Mouse (Mus musculus) frontal cortex, adult (tissue): Measurements from ENCODE around the gene Sh2d2a.
"Not testable (repeated sequence)": the region's sequence is repeated elsewhere in the genome, so short reads cannot be mapped to it uniquely, and the experiment has no call there.

Experiments used
- ATAC-seq: cut with Nextera tagmentation; 2 replicates; pipeline ENCODE4 v1.9.2; 2017; ENCODE audit warnings: mild to moderate bottlenecking, moderate library complexity, mixed read lengths; ENCODE audit not compliant: low TSS enrichment

Gene Sh2d2a

DNA sequence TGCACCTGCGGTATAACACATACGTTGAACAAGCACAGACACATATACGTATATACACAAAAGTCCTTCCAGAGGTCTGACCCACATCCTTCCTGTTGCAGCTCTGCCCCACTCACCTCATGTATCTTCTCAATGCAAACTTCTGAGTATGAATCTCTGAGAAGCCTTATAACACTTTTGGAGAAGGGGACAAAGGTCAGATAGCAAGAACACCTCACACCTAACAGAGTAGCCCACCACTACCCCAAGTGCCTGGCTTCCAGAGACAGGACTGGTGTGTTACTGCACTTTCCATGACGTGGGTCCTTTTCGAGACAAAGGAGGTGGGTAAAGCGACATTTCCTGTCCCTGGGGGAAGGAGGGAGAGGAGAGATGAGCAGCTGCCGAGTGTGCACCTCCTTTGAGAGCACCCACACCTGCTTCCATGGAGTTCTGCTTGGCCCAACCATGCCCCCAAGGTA is at the start of gene Sh2d2a:
Gene Sh2d2a, plus strand, starts transcription at position 106 of the 461 bp plus-strand sequence.
- ATAC-seq = no peak

DNA sequence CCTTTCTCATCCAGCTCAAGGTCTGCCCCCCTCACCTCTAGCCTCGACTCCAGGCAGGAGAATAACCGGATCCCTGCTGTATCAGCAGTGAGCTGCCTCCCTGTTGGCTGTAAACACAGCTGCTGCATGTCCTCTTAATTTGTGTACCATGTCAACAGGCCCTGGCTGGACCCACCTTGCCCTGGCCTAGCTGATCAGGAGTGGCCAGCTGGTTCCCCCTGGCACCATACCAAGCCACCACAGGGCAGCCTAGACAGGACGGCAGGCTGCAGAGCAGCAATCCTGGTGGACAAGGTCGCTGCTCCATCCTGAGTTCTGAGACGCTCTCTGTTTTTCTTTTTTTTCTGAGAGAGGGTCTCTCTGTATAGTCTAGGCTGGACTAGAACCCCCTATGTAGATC is 44.9 kb upstream of the Sh2d2a start:
- ATAC-seq = no peak

DNA sequence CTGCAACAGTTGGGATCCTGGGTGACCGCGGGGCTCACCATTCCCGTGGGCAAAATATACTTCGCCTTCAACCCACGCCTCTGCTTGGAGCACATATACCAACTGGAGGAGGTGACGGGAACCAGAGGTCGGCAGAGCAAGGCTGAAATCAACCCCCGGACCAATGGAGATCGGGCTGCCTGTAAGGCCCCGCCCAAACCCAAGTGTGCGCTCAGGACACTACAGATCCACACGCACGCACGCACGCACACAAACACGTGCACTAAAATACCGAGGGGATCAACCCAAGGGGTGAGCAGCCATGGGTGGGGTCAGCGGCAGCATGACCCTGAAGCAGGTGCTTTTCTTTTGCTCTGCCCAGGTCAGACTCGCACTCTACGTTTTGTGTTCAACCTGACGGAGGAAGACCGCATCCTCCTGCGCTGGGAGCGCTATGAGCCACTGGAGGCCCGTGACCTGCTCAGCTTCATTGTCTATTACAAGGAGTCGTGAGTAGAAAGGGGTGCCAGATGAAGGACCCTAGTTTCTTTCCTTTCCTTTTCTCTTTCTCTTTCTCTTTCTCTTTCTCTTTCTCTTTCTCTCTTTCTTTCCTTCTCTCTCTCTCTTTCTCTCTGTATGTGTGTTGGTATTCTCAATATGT is 42.4 kb upstream of the Sh2d2a start:
- no peak; the same call in 1 of the 2 replicates for ATAC-seq

DNA sequence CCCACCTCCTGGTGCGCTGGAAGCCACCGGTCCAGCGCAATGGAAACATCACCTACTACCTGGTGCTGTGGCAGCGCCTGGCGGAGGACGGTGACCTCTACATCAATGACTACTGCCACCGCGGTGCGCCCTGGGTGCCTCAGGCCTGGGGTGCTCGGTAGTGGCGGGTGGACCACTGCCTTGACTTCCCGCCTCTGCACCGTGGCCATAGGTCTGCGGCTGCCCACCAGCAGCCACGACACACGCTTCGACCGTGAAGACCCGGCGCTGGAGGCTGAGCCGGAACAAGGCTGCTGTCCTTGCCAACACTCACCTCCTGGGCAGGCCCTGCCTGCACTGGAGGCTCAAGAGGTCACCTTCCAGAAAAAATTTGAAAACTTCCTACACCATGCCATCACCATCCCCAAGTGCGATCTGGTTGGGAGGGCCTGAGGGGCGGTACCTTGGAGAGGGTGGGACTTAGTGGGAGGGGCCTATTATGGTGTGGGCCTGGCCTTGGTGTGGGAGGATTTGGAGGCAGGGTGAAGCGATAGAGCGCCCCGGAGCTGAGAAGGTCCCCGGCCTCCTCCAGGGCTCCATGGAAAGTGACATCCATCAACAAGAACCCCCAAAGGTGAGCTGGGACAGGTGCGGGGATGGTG is 37.1 kb upstream of the Sh2d2a start:
- ATAC-seq = no peak; the same call in 1 of the 2 replicates

DNA sequence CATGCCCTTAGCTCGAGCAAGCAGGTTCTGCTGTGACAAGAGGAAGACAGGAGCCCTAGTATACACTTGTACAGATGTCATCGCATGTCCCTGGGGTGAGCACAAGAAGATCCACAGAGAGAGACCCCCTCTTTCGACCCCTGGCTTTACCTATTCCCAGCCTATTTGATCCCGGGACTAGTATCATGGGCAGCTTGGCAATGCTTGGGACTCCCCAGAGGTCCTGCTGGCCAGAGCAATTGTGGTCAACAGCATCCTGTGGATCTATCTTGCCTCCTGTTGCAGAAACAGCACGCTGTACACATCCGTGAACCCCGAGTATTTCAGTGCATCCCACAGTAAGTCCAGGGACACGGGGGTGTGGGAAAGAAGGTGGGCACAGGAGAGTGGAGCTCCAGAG is 35.3 kb upstream of the Sh2d2a start:
- ATAC-seq = no peak

DNA sequence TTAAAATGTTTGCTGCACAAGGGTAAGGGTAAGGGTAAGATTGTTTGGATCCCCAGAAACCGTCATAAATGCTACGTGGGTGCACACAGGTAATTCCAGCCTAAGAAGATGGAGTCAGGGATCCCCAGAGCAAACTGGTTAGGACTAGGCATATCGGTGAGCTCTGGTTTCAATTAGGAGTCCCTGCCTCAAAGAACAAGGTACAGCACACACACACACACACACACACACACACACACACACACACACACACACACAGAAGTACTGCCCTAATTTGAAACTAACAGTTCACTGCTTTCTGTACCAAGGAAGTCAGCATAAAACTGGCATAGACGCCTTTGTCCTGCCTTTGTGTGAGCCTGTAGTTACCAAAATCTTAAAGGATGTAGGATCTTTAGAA is 34.1 kb upstream of the Sh2d2a start:
- no peak for ATAC-seq

DNA sequence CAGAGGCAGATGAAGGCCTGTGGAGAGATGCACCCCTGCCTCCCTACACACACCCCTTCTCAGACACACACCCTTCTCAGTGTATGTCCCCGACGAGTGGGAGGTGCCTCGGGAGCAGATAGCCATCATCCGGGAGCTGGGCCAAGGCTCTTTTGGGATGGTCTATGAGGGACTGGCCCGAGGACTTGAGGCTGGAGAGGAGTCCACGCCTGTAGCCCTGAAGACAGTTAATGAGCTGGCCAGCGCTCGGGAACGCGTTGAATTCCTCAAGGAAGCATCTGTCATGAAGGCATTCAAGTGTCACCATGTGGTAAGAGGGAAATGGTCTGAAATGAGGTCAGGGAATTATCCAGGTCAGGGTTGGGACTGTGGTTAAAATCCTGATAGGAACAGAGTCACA is 33.7 kb upstream of the Sh2d2a start:
- ATAC-seq = no peak

DNA sequence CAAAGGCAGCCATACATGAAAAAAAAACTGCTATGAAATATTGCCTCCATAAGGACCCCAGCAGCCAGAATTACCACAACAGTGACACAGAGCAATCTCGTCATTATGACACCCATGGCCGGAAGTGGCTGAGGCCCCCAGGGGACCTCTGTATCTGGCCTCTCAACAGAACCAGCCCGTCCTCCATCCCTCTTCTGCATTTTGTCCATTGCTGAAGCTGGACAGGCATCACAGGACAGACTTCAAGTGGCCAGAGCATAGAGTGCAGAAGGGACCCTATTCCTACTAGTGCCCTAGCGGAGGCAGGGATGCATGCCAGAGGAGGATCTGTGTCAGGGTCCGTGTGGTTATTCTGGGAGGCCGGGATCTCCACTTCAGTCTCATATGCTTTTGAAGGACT is 30.4 kb upstream of the Sh2d2a start:
- no peak for ATAC-seq

DNA sequence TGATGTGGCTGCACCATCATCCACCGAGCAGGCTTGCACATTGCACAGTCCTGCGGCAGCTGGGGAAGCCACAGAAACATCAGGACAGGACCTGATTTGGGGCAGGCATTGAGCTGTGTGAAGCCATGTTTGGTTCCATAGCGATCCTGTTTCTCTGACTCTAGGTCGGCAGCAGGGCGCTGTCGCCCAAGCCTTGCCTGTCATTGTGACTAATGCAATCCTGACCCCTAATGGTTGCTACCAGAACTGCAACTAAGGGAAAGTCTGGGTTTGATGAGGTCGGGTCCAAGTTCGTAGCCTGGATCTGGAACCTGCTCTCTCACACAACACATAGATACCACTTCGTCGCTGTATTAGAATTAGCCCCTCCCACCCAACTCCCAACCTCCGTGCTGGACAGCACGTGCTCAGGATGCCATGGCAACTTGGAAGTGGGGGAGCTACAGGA is 29.9 kb upstream of the Sh2d2a start:
- peak; percentile 84 for ATAC-seq

DNA sequence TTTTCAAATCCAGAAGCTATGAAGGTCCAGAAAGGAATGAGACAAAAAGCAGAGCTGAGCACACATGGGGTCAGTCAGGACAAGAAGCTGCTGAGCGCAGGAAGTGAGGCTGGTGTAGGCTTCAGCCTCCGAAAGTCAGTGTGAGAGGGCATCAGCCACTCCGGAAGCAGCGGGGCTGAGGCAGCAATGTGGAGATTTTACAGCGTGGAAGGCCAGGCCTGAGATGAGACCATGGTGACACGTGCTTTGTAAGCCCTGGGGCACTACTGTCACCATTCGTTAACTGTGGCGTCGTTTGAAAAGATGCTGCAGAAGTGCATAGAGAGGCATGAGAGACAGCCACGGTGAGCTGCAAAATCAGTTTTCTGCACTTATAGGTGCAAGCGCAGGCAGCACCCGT is 28.3 kb upstream of the Sh2d2a start:
- no peak for ATAC-seq

DNA sequence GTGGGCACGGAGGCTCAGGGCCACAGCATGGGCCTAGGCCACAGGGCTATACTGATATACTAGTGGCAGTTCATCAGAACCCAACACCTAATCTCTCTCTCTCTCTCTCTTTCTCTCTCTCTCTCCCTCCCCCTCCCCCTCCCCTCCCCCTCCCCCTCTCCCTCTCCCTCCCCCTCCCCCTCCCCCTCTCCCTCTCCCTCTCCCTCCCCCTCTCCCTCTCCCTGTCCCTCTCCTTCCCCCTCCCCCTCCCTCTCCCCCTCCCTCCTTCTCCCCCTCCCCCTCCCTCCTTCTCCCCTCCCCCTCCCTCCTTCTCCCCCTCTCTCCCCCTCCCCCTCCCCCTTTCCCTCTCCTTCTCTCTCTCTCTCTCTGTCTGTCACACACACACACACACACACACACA is 22.3 kb upstream of the Sh2d2a start, which contains the start of gene Pear1:
Gene Pear1, minus strand, starts transcription at position 101 of the 400 bp plus-strand sequence.
- not testable (repeated sequence) for ATAC-seq

DNA sequence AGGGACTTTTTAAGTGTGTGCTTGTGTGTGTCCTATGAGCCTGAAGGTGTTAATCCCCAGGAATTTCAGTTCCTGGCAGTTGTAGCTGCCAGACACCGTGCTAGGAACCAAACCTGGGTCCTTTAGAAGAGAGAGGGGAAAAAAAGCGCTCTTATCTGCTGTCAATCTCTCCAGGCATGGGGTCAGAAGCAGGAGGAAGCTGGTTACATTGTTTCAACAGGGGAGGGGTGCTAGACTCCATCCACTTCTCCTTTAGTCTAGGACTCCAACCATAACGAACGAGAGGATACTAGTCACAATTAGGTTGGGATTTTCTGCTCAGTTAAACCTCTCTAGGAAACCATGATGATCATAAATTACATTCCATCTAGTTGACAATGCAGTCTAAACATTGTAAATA is 18.1 kb upstream of the Sh2d2a start:
- ATAC-seq = no peak

DNA sequence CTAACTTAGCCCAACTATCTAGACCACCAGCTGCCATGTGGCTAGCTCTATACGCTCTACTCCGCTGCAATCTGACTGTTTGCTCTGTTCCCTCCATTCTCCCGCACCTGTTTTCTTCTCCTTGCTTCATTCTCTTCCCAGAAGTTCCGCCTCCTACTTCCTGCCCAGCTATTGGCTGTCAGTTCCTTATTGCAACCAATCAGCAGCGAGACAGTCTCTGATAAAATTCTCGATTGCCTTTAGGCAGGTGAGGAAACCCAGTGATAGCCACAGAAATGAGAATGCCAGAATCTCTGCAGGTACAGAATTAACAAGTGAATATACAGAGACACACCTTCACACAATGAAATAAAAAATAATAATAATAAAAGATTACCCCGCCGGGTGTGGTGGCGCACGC is 17.5 kb upstream of the Sh2d2a start:
- ATAC-seq = no peak

DNA sequence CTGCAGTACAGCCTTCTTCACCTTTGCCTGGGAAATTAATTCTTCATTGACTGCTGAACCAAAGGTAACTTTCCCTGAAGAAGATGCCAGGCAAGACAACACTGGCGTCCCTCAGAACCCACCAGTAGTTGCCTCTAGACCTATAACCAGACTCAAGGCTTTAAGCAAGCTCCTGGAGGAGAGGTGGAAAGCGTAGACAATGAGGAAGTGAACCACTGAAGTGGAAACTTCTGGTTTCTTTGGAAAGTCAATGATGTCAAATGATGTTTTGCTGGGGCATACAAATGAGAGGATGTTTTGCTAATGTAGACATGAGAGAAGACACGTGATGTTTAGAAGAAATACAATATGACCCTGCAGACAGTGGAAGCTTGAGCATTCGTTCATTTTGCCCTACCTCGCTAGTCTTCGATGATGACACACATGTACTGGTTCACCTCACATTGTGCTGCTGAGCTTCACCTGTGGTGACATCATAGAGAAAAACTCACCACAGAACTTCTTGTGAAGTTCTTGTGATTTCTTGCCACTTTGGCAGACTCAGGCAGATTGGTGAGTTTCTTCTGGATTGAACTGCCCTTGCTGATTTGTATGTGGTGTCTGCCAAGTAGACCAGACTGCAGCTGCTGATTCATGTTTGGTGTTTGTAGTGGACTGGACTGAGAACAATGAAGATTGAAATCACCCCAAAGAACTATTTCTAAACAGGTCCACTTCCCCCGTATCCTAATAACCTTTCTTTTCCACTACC is 14.3 kb upstream of the Sh2d2a start:
- no peak for ATAC-seq

DNA sequence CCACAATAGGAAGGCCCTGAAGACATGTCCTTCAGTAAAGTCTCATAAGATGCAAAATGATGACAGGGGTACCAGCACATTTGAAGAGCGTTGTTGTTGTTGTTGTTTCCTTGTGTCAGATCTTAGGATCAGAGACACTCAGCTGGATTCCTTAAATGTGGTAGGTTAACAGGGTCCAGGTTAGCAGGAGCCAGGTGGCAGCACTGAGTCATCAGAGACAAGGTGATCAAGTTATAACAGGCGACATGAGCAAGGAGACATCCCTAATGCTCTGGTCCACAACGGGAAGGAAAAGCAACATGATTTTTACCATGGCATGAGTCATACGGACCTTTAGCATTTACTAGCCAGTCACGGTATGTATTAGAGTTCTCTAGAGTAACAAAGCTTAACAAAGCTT is 13.1 kb upstream of the Sh2d2a start:
- ATAC-seq = no peak

DNA sequence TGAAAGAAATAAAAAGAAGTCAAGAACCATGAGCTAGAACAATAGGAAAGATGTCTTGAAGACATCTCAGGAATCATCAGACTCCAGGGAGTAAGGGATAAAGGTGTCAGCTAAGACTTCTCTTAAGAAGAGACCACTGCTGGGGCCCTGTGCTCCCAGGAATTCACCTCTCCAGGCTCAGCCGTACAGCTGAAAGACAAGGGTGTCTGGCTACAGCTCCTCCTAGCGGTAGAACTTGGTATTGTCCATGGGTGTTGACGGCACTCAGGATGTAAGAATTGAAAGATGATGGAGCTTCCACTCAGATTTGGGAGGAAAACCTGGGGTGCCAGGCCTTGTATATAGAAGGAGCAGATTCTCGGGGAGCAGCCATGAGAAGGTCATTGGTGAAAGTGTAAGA is 7.9 kb upstream of the Sh2d2a start:
- peak; percentile 92 for ATAC-seq

DNA sequence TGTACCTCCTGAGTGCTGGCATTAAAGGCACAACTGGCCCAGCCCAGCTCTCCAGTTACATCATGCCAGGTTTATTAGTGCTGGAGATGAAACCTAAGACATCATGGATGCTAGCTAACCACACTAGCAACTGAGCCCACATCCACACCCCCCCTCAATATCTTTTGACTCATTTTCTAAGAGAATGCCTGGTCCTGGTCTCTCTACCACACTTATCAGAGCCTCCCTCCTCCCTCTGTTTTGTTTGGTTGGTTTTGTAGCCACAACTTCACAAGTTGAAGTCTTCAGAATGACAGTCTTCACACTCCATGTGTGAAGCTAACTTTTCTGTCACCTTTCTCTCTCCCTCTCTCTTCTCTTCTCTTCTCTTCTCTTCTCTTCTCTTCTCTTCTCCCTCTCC is 5.7 kb upstream of the Sh2d2a start:
- no peak for ATAC-seq

DNA sequence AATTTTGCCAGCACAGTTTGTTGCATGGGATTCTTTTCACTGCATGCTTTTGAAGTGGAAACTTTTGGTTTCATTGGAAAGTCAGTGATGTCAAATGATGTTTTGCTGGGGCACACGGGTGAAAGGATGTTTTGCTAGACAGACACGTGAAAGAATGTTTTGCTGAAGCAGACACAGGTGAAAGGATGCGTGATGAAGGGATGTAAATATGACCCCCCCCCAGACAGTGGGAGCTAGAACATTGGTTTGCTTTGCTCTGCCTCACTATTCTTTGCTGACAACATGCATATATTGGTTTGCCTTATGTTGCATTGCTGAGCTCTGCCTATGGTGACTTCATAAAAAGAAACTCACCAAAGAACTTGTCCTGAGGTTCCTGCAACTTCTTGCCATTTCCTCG is 1.6 kb upstream of the Sh2d2a start:
- ATAC-seq = no peak

DNA sequence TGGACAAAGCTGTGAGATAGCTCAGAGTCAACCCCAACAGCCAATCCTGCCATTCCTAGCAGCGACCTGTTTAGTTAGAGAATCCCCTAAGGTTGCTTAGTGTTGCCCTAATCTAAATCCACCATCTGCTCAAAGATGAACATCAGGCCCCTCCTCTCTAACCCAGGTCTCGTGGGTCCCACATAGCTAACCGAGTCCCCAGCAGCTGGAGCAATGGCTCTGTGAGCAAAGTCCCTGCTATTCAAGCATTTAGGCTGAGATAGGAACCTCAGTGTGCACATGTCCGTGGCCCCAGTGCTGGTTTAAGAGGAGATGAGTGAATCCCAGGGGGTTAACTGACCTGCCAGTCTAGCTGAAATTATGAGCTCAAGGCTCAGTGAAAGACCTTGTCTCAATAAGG is 369 bp upstream of the Sh2d2a start:
- no peak for ATAC-seq

DNA sequence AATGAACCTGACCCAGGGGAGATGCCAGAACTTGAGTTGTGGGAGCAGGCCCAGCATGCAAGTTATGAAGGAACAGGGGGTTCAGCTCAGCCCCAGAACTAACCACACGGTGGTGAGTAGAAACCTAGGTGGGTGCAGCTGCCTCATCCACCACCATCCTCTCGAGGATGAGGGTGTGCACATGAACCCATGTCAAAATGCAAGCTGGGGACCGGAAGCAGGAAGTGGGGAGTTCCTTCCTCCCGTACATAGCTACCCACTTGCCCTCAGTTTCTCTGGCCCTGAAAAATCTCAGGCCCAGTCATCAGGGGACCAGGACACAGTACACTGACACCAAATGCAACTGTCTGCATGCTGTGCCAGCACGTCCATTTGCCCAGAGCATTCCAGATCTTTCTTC is 1.1 kb downstream of the Sh2d2a start:
- no peak for ATAC-seq

DNA sequence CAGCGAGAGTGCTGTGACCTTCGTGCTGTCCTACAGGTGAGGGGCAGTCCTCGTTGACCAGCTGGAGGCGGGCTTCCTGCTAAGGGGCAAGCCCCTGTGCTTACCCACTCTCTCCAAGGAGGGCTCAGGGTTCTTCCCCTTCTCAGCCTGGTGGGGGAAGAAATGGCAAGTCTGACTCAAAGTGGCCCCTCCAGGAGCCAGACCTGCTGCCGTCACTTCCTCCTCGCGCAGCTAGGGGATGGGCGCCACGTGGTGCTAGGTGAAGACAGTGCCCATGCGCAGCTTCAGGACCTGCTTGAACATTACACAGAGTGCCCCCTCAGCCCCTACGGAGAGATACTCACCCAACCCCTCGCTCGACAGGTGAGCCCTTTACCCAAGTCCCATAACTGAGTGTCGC is 2.6 kb downstream of the Sh2d2a start:
- ATAC-seq = no peak

DNA sequence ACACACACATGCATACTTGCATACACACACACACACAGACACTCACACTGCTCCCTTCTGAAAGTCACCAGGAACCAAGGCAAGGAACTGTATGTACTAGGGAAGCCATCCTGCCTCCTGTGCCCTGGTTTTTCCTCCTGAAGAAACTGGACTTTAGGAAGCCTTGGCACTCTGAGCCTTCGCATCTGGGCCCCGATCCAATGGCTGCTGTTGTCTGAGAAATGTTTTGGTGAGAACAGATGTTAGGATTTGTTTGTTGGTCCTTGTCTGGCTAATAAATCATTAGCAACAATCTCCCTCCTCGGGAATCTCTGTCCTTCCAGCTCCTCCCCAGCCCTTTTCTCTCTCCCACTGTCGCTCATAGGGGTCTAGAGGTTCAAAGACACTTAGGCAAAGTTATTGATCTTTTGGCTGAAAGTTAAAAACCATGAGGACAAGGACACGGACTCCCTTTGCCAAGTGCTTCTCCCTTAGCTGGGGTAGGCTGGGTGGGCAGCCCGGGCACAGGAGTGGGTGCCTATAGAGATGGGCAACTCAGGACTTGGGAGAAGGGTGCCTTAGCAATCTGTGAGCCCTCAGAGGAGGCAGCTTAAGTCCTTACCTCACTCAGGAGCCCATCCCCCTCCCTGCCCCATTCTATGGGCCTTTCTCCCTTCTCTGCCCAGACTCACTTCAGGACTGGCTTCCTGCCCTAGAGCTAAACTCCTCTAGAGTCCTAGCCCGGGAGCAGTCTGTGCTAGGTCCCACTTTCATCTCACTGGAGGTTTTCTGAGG is 8.4 kb downstream of the Sh2d2a start:
- ATAC-seq = no peak
